Mouse (Mus musculus) C2C12 (cell line): ENCODE results near the gene Adcy5. TPM values are rescaled to one million over a fixed set of nuclear protein-coding genes. Genes with fewer than 3 reads are reported as not detected.

Experiments
- H3K27me3 ChIP-seq: one replicate; pipeline ENCODE4 v1.6.1; 2011; ENCODE audit not compliant: control insufficient read depth, insufficient read depth, insufficient read length
- H3K36me3 ChIP-seq: one replicate; pipeline ENCODE4 v1.6.1; 2011; ENCODE audit not compliant: control insufficient read depth, insufficient read depth
- H3K4me3 ChIP-seq: one replicate; pipeline ENCODE4 v1.5.1; 2011; ENCODE audit warnings: mild to moderate bottlenecking, control low read depth; ENCODE audit not compliant: poor library complexity, insufficient read depth, severe bottlenecking
- H3K79me2 ChIP-seq: one replicate; pipeline ENCODE4 v1.6.1; 2011; ENCODE audit not compliant: control insufficient read depth, insufficient read depth
- H3K79me3 ChIP-seq: one replicate; pipeline ENCODE4 v1.6.1; 2011; ENCODE audit warnings: low read depth, control low read depth
- H3ac ChIP-seq: one replicate; pipeline ENCODE3; 2011; ENCODE audit warnings: low read depth; ENCODE audit not compliant: control insufficient read depth, insufficient read length
- CEBPB ChIP-seq: IDR thresholded peaks from one replicate; pipeline ENCODE4 v1.6.1; 2011; ENCODE audit warnings: low read depth, mild to moderate bottlenecking, control low read depth, moderate library complexity
- CTCF ChIP-seq: IDR thresholded peaks from one replicate; pipeline ENCODE4 v1.5.1; 2011; ENCODE audit not compliant: control insufficient read depth, insufficient read depth, insufficient read length
- FOSL1 ChIP-seq: IDR thresholded peaks from one replicate; pipeline ENCODE4 v1.8.0; 2011; ENCODE audit warnings: mild to moderate bottlenecking, low read length; ENCODE audit not compliant: poor library complexity, insufficient read depth, severe bottlenecking
- MAX ChIP-seq: IDR thresholded peaks from one replicate; pipeline ENCODE4 v1.6.1; 2011; ENCODE audit warnings: mild to moderate bottlenecking, control low read depth
- MYOD1 ChIP-seq: IDR thresholded peaks from one replicate; pipeline ENCODE4 v1.6.1; 2011; ENCODE audit warnings: low read depth; ENCODE audit not compliant: control insufficient read depth, insufficient read length
- MYOG ChIP-seq: IDR thresholded peaks from one replicate; pipeline ENCODE4 v1.6.1; 2011; ENCODE audit not compliant: control insufficient read depth, insufficient read length; ENCODE audit errors: extremely low read depth
- USF1 ChIP-seq: IDR thresholded peaks from one replicate; pipeline ENCODE4 v1.6.1; 2011; ENCODE audit warnings: low read depth, mild to moderate bottlenecking, control low read depth, moderate library complexity
- polyA plus RNA-seq: library from polyadenylated mRNA; unstranded; fragments of >200 nt; fragmentation: generic; extraction: Trizol; gene quantifications from one replicate; pipeline ENCODE4 v1.2.1, GENCODE M21; 2012; ENCODE audit warnings: missing spikeins

Gene Adcy5
- polyA plus RNA-seq, 1 experiment = 0.02 TPM

DNA sequence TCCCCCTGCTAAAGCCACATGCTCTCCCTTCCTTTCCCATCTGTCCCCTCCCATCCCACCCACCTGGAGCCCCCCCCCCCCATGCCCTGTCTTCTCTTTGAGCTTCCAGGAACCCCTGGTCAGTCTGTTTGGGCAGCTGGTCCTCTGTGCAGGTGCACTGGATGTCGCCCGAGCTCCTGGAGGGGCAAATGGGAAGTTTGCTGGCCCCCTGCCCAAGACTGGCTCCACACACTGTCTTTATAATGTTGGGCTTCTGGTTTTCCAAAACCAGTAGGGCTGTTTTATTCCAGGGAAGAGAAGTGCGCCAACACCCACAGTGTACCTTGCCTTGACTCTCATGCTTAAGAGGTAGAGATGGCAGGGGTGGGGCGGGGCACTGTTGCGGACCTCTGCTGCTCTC is 55.1 kb downstream of the Adcy5 start:
- H3K79me3 ChIP-seq = no peaks in the 10 kb centered on the region
- H3K4me3 ChIP-seq = no peak overlapping the region
- H3K27me3 ChIP-seq = peaks cover 22% of the 10 kb centered on the region
- no peaks in the 10 kb centered on the region for H3K36me3 ChIP-seq
- no peak for TF ChIP-seq MAX
- no peak for TF ChIP-seq USF1
- no peak for TF ChIP-seq MYOD1
- no peak for TF ChIP-seq CEBPB
- TF ChIP-seq FOSL1 = no peak
- TF ChIP-seq MYOG = no peak
- TF ChIP-seq CTCF = no peak
- H3K79me2 ChIP-seq = no peaks in the 10 kb centered on the region
- H3ac ChIP-seq = no peak overlapping the region

DNA sequence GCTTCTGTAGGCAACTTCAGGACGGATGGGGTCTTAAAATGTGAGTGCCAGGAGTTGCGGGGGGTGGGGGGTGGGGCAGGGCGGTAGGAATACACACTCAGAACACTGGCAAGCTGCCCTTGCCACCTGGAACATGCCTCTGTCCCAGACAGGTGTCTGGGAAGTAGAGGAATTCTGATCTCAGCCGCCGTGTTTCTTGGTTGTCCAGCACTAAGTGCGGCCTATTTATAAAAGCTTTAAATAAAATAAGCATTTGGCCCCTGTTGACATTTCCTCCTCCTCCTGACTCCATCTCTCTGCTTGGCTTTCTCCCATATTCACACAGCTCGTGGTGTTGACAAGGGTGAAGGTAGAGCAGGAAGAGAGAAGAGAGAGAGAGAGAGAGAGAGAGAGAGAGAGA is 60.4 kb downstream of the Adcy5 start:
- no peak overlapping the region for H3ac ChIP-seq
- H3K79me3 ChIP-seq = no peaks in the 10 kb centered on the region
- H3K36me3 ChIP-seq = no peaks in the 10 kb centered on the region
- no peak for TF ChIP-seq MYOD1
- TF ChIP-seq MAX = no peak
- TF ChIP-seq CEBPB = no peak
- TF ChIP-seq MYOG = no peak
- TF ChIP-seq USF1 = no peak
- no peak for TF ChIP-seq CTCF
- TF ChIP-seq FOSL1 = no peak
- H3K4me3 ChIP-seq = no peak overlapping the region
- H3K79me2 ChIP-seq = no peaks in the 10 kb centered on the region
- peaks cover 21% of the 10 kb centered on the region for H3K27me3 ChIP-seq

DNA sequence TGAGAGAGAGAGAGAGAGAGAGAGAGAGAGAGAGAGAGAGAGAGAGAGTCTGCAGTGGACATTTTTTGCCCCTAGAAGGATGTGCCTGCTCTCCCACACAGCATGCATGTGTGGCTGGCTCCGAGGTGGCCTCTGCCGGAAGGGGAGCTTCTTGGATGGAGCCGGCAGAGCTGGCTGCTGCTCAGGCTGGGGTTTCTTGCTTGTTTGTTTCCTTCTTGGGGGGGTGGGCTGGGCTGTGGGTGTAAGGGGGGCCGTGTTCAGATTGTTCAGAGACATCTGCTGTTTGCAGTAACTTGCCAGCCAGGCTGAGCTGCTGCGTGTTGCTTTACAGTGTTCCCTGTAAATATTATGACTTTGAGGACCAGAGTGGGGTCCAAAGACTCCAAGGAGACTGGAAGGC is 60.8 kb downstream of the Adcy5 start:
- Histone ChIP-seq H3ac (no peak overlapping the region), H3K27me3 (peaks cover 23% of the 10 kb centered on the region), H3K4me3 (no peak overlapping the region), H3K36me3 (no peaks in the 10 kb centered on the region), H3K79me2 (no peaks in the 10 kb centered on the region), H3K79me3 (no peaks in the 10 kb centered on the region)
- TF ChIP-seq MAX (no peak), MYOD1 (no peak), MYOG (no peak), CTCF (no peak), USF1 (no peak), CEBPB (no peak), FOSL1 (no peak)

DNA sequence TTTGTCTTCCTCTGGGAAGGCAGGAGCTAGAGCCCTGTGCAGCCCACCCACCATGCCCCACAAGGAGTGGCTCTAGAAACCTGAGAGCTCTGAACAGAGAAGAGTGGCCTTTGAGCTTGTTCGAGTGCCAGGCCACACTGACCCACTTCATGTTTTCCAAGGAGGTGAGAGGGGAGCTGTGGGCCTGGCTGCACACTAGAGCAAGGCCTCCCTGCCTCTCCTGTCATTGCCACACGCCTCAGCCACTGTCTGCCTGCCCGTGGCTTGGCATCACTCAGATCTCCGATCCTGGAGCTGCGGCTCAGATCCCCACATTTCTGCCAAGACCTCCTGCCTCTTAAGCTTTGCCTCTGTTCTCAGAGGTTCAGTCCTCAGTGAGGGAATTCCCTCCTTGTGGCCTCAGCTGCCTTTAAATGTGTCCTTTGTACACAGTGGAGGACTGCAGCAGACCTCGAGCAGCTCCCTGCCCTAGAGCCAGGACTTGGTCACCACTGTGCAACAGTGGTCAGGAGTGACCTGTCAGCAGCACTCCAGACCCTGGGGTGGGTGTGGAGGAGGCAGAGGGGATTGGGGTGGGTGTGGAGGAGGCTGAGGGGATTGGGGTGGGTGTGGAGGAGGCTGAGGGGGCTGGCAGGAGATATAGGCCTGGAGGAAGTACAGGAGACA is 62.3 kb downstream of the Adcy5 start:
- TF ChIP-seq FOSL1 (no peak), MAX (no peak), CEBPB (no peak), USF1 (no peak), CTCF (no peak), MYOG (no peak), MYOD1 (no peak)
- peaks cover 26% of the 10 kb centered on the region for H3K27me3 ChIP-seq
- H3K36me3 ChIP-seq = no peaks in the 10 kb centered on the region
- H3K4me3 ChIP-seq = no peak overlapping the region
- H3K79me3 ChIP-seq = no peaks in the 10 kb centered on the region
- H3K79me2 ChIP-seq = no peaks in the 10 kb centered on the region
- no peak overlapping the region for H3ac ChIP-seq

DNA sequence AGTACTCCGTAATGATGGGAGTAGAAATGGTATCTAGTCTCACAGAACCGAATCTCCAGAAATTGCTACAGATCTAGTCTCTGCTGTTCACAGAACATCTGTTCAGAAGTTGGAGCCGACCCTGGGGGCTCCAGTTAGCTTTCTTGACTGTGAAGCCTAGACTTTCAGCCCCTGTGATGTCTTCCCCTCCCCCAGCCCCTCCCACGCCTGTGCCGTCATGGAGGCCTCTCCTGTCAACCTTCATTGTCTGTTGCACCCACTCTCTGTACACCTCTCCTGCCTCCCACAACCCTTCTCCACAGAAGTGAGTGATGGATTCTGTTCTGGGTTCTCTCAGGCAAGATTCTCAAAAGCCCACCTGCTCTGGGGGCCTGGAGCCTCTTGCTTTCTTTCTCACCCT is 65.7 kb downstream of the Adcy5 start:
- TF ChIP-seq CEBPB (no peak), MYOD1 (no peak), MAX (no peak), CTCF (no peak), FOSL1 (no peak), MYOG (no peak), USF1 (no peak)
- H3ac ChIP-seq = no peak overlapping the region
- H3K27me3 ChIP-seq = peaks cover 43% of the 10 kb centered on the region
- H3K79me3 ChIP-seq = no peaks in the 10 kb centered on the region
- H3K36me3 ChIP-seq = no peaks in the 10 kb centered on the region
- no peaks in the 10 kb centered on the region for H3K79me2 ChIP-seq
- H3K4me3 ChIP-seq = no peak overlapping the region

DNA sequence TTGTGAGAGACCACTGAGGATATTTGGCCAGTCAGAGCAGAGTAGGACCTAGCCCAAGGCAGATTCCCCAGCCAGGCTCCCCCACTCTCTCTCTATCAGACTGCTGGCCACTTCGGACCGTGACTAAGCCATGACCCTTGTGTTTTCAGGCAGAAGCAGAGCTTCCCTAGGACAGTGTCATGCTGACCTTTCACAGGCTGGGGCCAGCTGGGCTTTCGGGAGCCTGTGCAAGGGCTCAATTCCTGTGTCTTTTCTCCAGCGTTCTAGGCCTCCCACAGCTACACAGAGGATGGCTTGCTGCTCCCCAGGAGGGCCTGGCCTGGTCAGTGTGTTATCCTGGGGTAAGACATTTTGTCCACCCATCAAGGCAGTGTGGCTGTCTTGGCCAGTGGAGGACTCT is 66.9 kb downstream of the Adcy5 start:
- Histone ChIP-seq H3ac (no peak overlapping the region), H3K79me3 (no peaks in the 10 kb centered on the region), H3K79me2 (no peaks in the 10 kb centered on the region), H3K4me3 (no peak overlapping the region), H3K36me3 (no peaks in the 10 kb centered on the region), H3K27me3 (peaks cover 41% of the 10 kb centered on the region)
- no peak for TF ChIP-seq MAX
- no peak for TF ChIP-seq USF1
- no peak for TF ChIP-seq MYOD1
- no peak for TF ChIP-seq CEBPB
- no peak for TF ChIP-seq CTCF
- no peak for TF ChIP-seq MYOG
- no peak for TF ChIP-seq FOSL1
